Mouse (Mus musculus) liver, embryonic 13.5 days (tissue): Measurements from ENCODE around the gene Ap2b1. TPM values are rescaled to one million over a fixed set of nuclear protein-coding genes. Genes with fewer than 3 reads are reported as not detected.
"Not testable (repeated sequence)": the region's sequence is repeated elsewhere in the genome, so short reads cannot be mapped to it uniquely, and the experiment has no call there.

ENCODE experiments used
- ATAC-seq: fragments of 200-750 bp; cut with Nextera tagmentation; 2 replicates; pipeline ENCODE4 v1.8.0; 2017; ENCODE audit warnings: low read depth, mild to moderate bottlenecking, moderate number of reproducible peaks, moderate library complexity
- DNase-seq: peaks from one replicate; pipeline ENCODE4 v3.0.0; 2022
- H3K27ac ChIP-seq: fragments of 300-500 bp; sonication (generic); 2 replicates; pipeline ENCODE4 v1.5.1; 2015; ENCODE audit warnings: moderate library complexity, mild to moderate bottlenecking, inconsistent platforms
- H3K27me3 ChIP-seq: fragments of 300-500 bp; sonication (generic); 2 replicates; pipeline ENCODE4 v1.6.1; 2015; ENCODE audit warnings: mild to moderate bottlenecking, inconsistent platforms
- H3K36me3 ChIP-seq: fragments of 300-500 bp; sonication (generic); 2 replicates; pipeline ENCODE4 v1.6.1; 2015; ENCODE audit warnings: mild to moderate bottlenecking, inconsistent platforms
- H3K4me1 ChIP-seq: fragments of 300-500 bp; sonication (generic); replicated peaks from 2 replicates; pipeline ENCODE4 v1.6.1; 2015; ENCODE audit warnings: inconsistent platforms
- H3K4me2 ChIP-seq: fragments of 300-500 bp; sonication (generic); 2 replicates; pipeline ENCODE4 v1.6.1; 2015; ENCODE audit warnings: inconsistent platforms, mild to moderate bottlenecking, moderate library complexity
- H3K4me3 ChIP-seq: fragments of 300-500 bp; sonication (generic); replicated peaks from 2 replicates; pipeline ENCODE4 v1.5.1; 2015; ENCODE audit warnings: mild to moderate bottlenecking, inconsistent platforms
- H3K9ac ChIP-seq: fragments of 300-500 bp; sonication (generic); 2 replicates; pipeline ENCODE4 v1.6.1; 2015; ENCODE audit warnings: mild to moderate bottlenecking, inconsistent platforms
- H3K9me3 ChIP-seq: fragments of 300-500 bp; sonication (generic); replicated peaks from 2 replicates; pipeline ENCODE4 v1.6.1; 2016; ENCODE audit warnings: inconsistent platforms
- WGBS: fragments of 180-500 bp; shearing (Covaris S2); methylation state at CpG from one replicate; pipeline ENCODE4 v1.1.7; 2015; ENCODE audit not compliant: insufficient replicate concordance; 5-methylcytosine and 5-hydroxymethylcytosine counted together
- polyA plus RNA-seq: library from polyadenylated mRNA; unstranded; fragments of >200 nt; fragmentation: Nextera tagmentation; extraction: Ambion mirVana; gene quantifications from 2 replicates; pipeline ENCODE4 v1.2.1, GENCODE M21; 2015

Gene Ap2b1
- polyA plus RNA-seq, 1 experiment from 2014 or later = 19.3 TPM

DNA sequence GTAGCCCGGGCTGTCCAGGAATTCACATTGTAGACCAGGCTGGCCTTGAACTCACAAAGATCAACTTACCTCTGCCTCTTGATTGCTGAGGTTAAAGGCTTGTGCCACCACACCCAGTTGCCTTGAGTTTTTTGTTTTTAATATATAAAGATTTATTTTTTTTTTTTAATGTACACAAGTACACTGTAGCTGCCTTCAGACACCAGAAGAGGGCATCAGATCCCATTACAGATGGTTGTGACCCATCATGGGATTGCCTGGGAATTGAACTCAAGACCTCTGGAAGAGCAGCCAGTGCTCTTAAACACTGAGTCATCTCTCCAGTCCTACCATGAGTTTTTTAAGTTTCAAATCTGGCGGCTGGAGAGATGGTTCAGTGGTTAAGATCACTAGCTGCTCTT lies 2.6 kb downstream of the Ap2b1 start:
- Histone ChIP-seq H3K4me3 (peak overlapping the region; percentile 93), H3K9ac (peak overlapping the region; percentile 95; the same call in 1 of the 2 replicates), H3K4me1 (peaks cover 61% of the 10 kb centered on the region), H3K4me2 (peak overlapping the region; percentile 86), H3K27me3 (no peaks in the 10 kb centered on the region), H3K27ac (peak overlapping the region; percentile 97), H3K9me3 (no peaks in the 10 kb centered on the region), H3K36me3 (peaks cover 15% of the 10 kb centered on the region)
- 58% methylated on average over 2 of the region's 2 CpGs for WGBS
- DNase-seq (no peak), ATAC-seq (no peak)

DNA sequence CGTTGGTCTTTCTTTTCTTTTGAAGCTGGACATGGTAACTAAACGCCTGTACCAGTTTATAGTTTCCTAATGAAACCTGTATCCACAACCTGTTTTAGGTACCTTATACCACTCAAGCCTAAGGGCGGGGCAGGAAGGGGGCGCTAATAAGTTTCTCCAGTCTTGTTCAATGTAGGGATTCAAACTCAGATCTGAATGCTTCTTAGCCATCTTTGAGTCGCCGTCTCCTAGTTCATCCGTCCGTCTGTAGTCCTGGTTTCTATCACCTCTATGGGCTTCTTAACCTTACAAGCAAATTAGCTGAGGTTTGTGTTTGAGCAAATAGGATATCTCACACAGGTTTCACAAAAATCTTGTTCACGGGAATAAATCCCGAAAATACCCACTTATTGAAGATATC lies 3.3 kb downstream of the Ap2b1 start:
- H3K9me3 ChIP-seq = no peaks in the 10 kb centered on the region
- WGBS = 3% methylated on average over 10 of the region's 10 CpGs
- DNase-seq (no peak), ATAC-seq (no peak)
- H3K4me2 ChIP-seq = peak overlapping the region; percentile 86
- peak overlapping the region; percentile 95 for H3K9ac ChIP-seq
- peak overlapping the region; percentile 97 for H3K27ac ChIP-seq
- H3K4me1 ChIP-seq = peaks cover 59% of the 10 kb centered on the region
- H3K27me3 ChIP-seq = no peaks in the 10 kb centered on the region
- peak overlapping the region; percentile 93 for H3K4me3 ChIP-seq
- peaks cover 9% of the 10 kb centered on the region for H3K36me3 ChIP-seq

DNA sequence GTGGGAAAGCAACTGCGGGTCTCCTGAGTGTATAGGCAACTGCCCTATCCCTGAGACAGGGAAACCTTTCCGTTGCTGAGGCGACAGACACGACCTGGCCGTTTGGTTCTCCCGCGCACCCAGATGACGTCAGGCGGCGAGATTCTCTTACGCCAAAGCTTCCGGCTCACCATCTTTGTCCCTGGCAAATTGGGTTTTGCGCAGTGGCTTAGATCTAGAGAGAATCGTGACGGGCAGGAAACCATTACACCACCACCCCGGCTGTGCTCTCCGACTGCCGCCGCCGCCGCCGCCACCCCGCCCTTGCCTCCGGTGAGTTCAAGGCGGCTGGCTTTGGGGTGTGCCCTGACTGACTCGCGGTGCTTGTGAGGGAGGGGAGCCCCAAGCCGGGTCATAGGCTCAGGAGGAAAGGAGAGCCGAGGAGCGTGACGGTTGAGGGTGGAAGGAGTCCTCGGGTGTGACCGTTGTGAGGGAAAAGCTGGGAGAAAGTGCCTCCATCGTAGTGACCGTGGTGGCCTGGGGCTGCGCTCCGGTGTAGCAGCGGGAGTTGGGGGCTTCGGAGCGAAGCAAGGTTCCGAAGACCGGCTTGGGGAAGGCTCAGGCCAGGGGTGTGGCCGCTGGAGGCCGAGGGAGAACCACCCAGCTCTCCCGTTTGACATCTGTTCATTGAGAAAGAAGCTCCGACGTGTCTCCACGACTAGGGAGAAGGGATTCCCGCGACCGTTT lies 3.9 kb downstream of the Ap2b1 start, which contains the start of gene Pex12:
Gene Pex12, minus strand, starts transcription at position 61 of the 726 bp plus-strand sequence.
- WGBS = under 1% methylated on average over 51 of the region's 51 CpGs
- Histone ChIP-seq H3K27me3 (no peaks in the 10 kb centered on the region), H3K9me3 (no peaks in the 10 kb centered on the region), H3K4me1 (peaks cover 53% of the 10 kb centered on the region), H3K36me3 (peaks cover 4% of the 10 kb centered on the region; the same call in 1 of the 2 replicates), H3K4me3 (peak within 1 kb of the TSS; percentile 93), H3K27ac (peak within 1 kb of the TSS; percentile 97), H3K9ac (peak within 1 kb of the TSS; percentile 95), H3K4me2 (peak within 1 kb of the TSS; percentile 86)
- ATAC-seq = peak; percentile 70
- DNase-seq = peak; percentile 85

DNA sequence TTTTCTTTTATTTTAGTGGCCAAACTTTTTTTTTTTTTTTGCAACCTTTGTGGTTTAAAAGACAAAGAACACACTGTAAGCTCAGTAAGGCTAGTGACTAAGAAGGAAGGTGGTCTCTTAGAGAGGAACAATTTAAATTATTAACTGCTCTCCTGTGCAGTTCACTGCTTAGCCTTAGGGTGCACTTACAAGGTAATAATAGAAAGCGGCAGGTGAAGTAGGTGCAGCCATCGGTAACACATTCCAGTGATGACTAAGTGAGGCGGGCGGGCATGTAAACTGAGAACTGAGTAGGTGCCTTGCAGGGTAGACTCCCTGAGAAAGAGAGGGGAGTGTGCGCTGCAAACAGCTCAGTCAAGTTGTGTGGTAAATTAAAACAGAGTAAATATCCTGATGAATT lies 4.9 kb downstream of the Ap2b1 start:
- H3K4me2 ChIP-seq = peak overlapping the region; percentile 86
- no peak for ATAC-seq
- H3K4me3 ChIP-seq = peak overlapping the region; percentile 93
- no peak for DNase-seq
- H3K9ac ChIP-seq = peak overlapping the region; percentile 95
- no peak overlapping the region for H3K27ac ChIP-seq
- no peaks in the 10 kb centered on the region for H3K27me3 ChIP-seq
- H3K36me3 ChIP-seq = peaks cover 12% of the 10 kb centered on the region
- no peaks in the 10 kb centered on the region for H3K9me3 ChIP-seq
- WGBS = 75% methylated on average over 5 of the region's 5 CpGs
- peaks cover 50% of the 10 kb centered on the region for H3K4me1 ChIP-seq

DNA sequence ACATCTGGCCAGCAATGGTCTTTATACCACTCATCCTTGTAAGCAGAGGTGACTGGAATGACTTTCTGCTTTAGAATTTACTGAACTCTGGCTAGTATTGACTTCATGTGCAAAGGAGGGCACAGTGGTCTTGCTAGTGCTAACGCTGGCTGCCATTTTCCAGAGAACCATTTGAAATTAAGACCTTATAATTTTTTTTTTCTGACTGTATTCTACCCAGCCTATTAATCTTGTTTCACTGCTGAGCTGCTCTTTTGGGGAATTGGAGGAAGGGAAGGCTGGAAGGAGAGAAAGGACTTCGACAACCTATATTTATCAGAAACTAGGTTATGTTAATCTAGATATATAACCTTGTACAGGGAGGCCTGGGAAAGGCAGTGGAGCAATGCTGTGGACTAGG lies 5.7 kb downstream of the Ap2b1 start:
- H3K4me2 ChIP-seq = peak overlapping the region; percentile 86; the same call in 1 of the 2 replicates
- 76% methylated on average over 2 of the region's 2 CpGs for WGBS

DNA sequence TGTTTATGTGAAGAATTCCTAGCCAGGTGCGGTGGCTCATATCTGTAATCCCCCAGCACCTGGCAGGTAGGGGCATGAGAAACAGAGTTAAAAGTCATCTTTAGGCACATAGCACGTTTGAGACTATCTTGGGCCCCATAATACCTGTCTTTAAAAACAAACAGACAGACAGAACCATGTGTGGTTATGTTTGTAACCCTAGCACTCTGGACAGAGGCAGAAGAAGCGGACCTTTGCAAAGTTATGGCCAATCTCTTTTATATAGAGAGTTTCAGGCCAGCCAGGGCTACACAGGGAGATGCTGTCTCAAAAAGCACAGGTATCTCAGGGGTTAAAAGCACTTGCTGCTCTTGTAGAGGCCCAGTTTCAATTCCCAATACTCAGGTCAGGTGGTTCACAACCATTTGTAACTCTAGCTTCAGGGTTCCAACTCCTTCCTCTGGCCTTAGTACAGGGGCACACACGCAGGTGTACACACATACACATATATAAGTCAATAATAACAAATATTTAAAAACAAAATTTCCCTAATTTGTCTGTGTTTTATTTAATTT lies 8.0 kb downstream of the Ap2b1 start:
- WGBS = 80% methylated on average over 4 of the region's 4 CpGs
- DNase-seq = no peak
- Histone ChIP-seq H3K4me1 (peaks cover 39% of the 10 kb centered on the region), H3K9ac (no peak overlapping the region), H3K27me3 (no peaks in the 10 kb centered on the region), H3K9me3 (no peaks in the 10 kb centered on the region), H3K4me3 (no peak overlapping the region), H3K27ac (no peak overlapping the region), H3K4me2 (no peak overlapping the region), H3K36me3 (peaks cover 19% of the 10 kb centered on the region)
- ATAC-seq = no peak

More for the DNA sequence above, 5.7 kb downstream of the Ap2b1 start:
- Histone ChIP-seq H3K4me1 (peaks cover 50% of the 10 kb centered on the region), H3K9ac (peak overlapping the region; percentile 95; the same call in 1 of the 2 replicates), H3K9me3 (no peaks in the 10 kb centered on the region), H3K36me3 (peaks cover 15% of the 10 kb centered on the region), H3K27me3 (no peaks in the 10 kb centered on the region), H3K4me3 (0 out of 2 replicates have a peak overlapping the region, but pooled peaks have one; percentile 93), H3K27ac (no peak overlapping the region)
- no peak for DNase-seq
- ATAC-seq = no peak

DNA sequence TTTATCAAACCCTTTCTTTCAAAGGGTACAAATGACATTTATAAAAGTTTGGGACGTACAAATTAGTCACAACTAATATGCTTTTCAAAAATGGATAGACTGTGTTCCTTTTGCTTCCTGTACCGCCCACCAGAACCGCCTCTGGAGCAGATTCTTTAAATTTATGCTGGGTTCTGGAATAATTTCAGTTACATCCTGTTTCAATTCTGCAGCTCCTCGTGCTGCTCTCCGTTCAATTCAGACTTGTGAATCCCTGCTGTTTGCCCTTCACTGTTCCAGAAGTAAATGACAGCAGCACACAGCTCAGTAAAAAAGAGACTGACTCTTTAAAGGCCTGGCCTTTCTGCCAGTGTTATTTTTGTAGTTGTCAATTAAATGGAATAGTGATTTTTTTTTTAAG lies 13.6 kb downstream of the Ap2b1 start:
- H3K4me3 ChIP-seq = no peak overlapping the region
- H3K27ac ChIP-seq = no peak overlapping the region
- 84% methylated on average over 5 of the region's 5 CpGs for WGBS
- H3K27me3 ChIP-seq = no peaks in the 10 kb centered on the region
- peaks cover 52% of the 10 kb centered on the region for H3K36me3 ChIP-seq
- ATAC-seq = no peak
- H3K4me1 ChIP-seq = 0 out of 2 replicates have a peak, but pooled peaks cover 4% of the 10 kb centered on the region
- H3K9ac ChIP-seq = no peak overlapping the region
- DNase-seq = no peak
- H3K9me3 ChIP-seq = no peaks in the 10 kb centered on the region
- no peak overlapping the region for H3K4me2 ChIP-seq

DNA sequence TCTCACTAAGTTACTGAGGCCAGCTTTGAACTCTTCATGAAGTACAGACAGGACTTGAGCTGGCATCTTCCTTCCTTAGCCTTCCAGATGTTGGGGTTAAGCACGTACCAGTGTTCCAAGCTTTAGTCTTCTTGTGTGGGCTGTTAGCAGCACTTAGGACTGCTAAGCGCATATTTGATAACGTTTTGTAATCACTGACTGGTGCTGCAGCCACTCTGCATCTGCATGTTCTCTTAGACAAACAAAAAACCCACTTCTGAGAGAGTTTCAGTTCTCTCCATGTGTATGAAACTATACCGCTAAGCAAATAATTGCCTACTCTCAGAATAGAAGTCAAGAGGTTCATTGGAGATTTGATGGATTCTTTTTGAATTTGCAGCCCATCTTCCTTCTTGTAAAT lies 20.2 kb downstream of the Ap2b1 start:
- Histone ChIP-seq H3K27me3 (no peaks in the 10 kb centered on the region), H3K9ac (no peak overlapping the region), H3K9me3 (no peaks in the 10 kb centered on the region), H3K36me3 (peaks cover 72% of the 10 kb centered on the region), H3K4me3 (no peak overlapping the region), H3K4me2 (no peak overlapping the region), H3K27ac (no peak overlapping the region), H3K4me1 (no peaks in the 10 kb centered on the region)
- DNase-seq (no peak), ATAC-seq (no peak)
- 76% methylated on average over 4 of the region's 4 CpGs for WGBS

DNA sequence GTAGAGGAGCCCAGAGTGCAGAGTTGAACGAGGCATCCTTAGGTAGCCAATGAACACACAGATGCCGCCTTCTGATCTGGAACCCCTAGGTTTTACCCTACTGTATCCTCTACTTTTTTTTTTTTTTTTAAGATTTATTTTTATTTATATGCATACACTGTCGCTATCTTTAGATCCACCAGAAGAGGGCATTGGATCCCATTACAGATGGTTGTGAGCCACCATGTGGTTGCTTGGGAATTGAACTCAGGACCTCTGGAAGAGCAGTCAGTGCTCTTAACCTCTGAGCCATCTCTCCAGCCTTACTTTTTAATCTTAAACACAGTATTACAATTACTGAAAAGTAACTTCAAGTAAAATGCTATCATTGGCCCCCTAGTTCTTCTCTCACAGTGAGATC lies 27.9 kb downstream of the Ap2b1 start:
- H3K27ac ChIP-seq, H3K4me1 ChIP-seq, H3K9ac ChIP-seq, H3K9me3 ChIP-seq, H3K4me3 ChIP-seq, DNase-seq, ATAC-seq, H3K27me3 ChIP-seq, H3K4me2 ChIP-seq: not testable (repeated sequence)
- peaks cover 77% of the 10 kb centered on the region for H3K36me3 ChIP-seq
- 84% methylated on average over 3 of the region's 3 CpGs for WGBS

DNA sequence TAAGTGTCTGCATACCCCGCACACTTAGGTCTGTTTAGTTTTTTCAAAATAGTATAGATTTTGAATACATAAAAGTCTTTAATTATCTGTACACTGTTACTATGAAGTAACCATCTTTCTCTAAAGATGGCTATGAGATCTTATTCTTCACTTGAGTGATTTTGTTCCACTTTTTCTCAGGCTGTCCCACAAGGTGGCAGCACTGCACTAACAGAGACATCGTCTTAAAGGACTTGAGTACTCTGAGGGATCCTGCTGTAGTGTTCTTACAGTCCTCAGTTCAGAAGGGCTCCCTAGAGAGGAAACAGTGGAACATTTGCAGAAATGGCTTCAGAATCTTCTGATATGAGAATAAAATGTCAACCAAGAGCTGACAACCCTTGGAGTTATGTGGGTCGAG lies 28.6 kb downstream of the Ap2b1 start:
- ATAC-seq (no peak), DNase-seq (peak; percentile 23)
- 54% methylated on average over 3 of the region's 3 CpGs for WGBS

DNA sequence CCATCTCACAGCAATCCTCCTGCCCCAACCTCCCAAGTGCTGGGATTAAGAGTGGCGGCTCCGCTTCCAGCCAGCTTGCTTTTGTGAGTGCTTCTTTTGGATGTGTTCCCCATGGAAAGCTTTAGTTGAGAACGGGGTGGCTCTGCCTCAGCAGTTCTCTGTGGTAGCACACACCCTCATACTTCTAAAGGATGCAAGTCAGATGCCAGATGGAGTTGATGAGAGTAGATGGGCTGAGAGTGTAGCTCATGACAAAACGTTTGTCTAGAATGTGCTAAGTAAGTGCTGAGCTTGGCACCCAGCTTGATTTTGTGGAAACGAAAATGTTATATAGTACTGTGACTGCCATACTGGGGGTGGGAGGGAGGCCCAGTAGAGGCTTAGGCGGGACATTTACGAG lies 37.0 kb downstream of the Ap2b1 start:
- H3K9me3 ChIP-seq = no peaks in the 10 kb centered on the region
- no peak overlapping the region for H3K4me3 ChIP-seq
- 82% methylated on average over 7 of the region's 7 CpGs for WGBS
- no peak overlapping the region for H3K27ac ChIP-seq
- DNase-seq = no peak
- no peak overlapping the region for H3K4me2 ChIP-seq
- no peaks in the 10 kb centered on the region for H3K4me1 ChIP-seq
- ATAC-seq = no peak
- H3K27me3 ChIP-seq = no peaks in the 10 kb centered on the region
- peaks cover 77% of the 10 kb centered on the region for H3K36me3 ChIP-seq
- H3K9ac ChIP-seq = no peak overlapping the region

More for the DNA sequence above, 28.6 kb downstream of the Ap2b1 start:
- H3K27ac ChIP-seq = no peak overlapping the region
- peaks cover 74% of the 10 kb centered on the region for H3K36me3 ChIP-seq
- H3K4me2 ChIP-seq = no peak overlapping the region
- H3K9ac ChIP-seq = no peak overlapping the region
- no peak overlapping the region for H3K4me3 ChIP-seq
- H3K27me3 ChIP-seq = no peaks in the 10 kb centered on the region
- H3K9me3 ChIP-seq = no peaks in the 10 kb centered on the region
- no peaks in the 10 kb centered on the region for H3K4me1 ChIP-seq
